Mouse (Mus musculus): ENCODE data around the gene Cnbd2.

- TF ChIP-seq POLR2A (IDR thresholded peaks at IDR 0.05; ENCODE audit: insufficient read depth, low read length) (no peak), CTCF (IDR thresholded peaks at IDR 0.05; ENCODE audit: low read depth, low read length) (no peak), EP300 (IDR thresholded peaks at IDR 0.05; ENCODE audit: insufficient read depth, low read depth, low read length) (peak; percentile 26; the same call in 1 of the 2 replicates)
These were observed 109.4 kb downstream of the Cnbd2 start for GRCm38 (mm10) chr2:156421381-156422110.

Data from ES-Bruce4 (cell line).